Mouse (Mus musculus): ENCODE measurements around the gene 6030468B19Rik.

DNA sequence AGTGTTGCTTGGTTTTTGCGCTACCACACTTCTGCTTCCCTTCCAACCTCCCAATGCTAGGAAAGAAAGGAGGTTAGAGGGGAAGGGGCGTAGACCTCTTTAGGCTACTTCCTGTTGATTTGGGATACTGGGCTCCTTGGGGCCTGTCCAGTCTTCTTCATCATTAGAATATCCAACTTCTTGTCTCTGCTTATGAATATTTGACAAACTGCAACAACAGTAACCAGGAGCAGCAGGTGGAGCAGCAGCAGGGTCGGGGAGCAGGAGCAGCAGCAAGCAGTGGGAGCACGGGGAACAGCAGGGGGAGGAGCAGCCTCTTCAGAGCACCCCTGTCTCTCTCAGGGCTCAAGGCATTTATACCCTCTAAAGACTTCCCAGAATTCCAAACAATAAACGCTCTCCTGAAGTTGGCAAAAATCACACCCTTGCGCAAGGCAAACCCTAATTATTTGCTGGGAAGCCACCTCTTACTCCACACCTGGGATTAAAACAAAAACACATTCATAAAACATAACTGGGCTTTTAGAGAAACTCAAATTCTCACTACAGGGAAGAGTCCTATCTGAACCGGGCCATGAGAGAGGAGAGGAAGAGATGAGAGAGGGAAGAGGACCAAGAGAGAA, 50.2 kb downstream of the 6030468B19Rik start:
- TF ChIP-seq CTCF (IDR thresholded peaks at IDR 0.05; ENCODE audit: borderline replicate concordance, extremely low read depth, insufficient read depth, insufficient read length) (no peak), POLR2A (IDR thresholded peaks at IDR 0.05; ENCODE audit: borderline replicate concordance, extremely low read depth, insufficient read depth, insufficient read length, poor library complexity, severe bottlenecking) (no peak)

All from brain, embryonic 14.5 days (tissue).